Mouse (Mus musculus): ENCODE data around the gene Klhl29.

DNA sequence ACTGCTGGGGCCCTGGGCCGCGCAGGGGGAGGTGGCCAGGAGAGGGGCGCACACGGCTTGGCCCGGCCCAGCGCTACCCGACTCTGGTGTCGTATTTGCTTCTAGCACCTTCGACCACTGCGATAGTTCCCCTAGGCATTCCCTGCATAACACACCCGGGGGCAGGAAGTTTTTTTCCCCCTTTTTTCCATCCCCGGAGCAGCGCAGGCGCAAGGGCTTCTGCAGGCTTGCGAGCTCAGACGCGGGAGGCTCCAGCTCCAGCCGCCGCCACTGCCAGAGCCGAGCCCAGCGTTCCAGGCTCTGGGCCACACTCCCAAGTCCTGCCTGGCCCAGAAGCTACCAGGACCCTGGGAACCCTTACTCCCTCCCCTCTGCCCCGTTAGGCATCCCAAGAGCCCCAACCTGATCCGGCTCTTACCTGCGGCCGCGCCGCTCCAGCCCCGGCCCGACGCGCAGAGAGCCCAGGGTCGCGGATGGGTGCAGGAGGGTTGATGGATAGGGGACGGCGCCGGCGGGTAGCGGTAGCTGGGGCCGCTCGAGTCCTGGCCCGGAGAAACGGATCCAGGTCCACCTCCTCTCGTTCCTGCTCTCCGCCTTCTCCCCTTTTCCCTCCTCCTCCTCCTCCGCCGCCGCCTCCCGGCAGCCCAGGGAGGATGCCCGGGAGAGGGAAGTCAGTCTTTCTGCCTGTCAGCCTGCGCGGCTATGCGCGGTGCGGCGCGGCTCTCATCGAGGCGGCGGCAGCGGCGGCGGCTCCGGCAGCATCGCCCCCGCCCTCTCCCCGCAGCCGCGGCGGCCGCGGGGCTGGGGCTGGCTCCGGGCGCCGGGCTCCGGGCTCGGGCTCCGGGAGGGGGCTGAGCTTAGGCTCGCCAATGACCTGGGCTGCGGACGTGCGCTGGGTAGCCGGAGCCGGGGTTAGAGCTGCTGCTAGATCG lies 532 bp downstream of the Klhl29 start:
- TF ChIP-seq CTCF (IDR thresholded peaks at IDR 0.05; ENCODE audit: low read depth) (peak; percentile 20; the same call in 1 of the 2 replicates), EP300 (optimal IDR thresholded peaks at IDR 0.05) (no peak)
